ENCODE assay signal across 25 mouse cellular contexts in the genomic region with DNA sequence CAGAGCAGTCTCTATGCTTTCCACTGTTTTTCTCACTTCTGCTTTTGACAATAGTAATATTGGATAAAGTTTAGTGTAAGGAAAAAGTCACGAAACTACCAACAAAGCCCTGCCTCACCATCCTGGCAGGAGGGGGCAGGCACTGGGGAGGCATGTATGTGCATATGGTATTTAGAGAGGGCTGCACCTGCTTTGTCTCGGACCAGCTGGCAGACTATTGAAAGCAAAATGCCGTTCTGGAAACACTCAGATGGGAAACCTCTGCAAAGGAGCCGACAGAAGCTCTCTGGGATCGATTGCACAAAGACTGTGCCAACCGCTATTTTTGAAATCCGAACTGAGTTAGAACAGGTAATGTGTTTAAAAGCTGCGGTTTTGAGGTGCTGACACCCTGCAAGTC. TPM values are rescaled to one million over a fixed set of nuclear protein-coding genes. Genes with fewer than 3 reads are reported as not detected.
DNase-seq lines count a peak whose midpoint lies in the region; ATAC-seq lines count a peak whose summit lies in the region.
"Had no signal": no experiment of that assay in that cellular context is flagged by ENCODE, and none has a peak within 500 bp of the region (broad histone marks: within the 10 kb centered on the region; RNA-seq: fewer than 3 reads in every experiment).

No protein-coding gene starts in this region.

- no peak overlapping the region for H3K4me2 ChIP-seq in forebrain, embryonic 13.5 days
- H3K4me2 ChIP-seq in forebrain, embryonic 11.5 days (ENCODE audit: low read depth, low read length, severe bottlenecking): no peak overlapping the region
- no peak overlapping the region for H3K4me2 ChIP-seq in intestine, embryonic 15.5 days (replicated peaks)
- H3K4me2 ChIP-seq in hindbrain, embryonic 11.5 days (replicated peaks; ENCODE audit: low read depth, low read length): no peak overlapping the region
- H3K4me2 ChIP-seq: neural tube, embryonic 13.5 days had no signal

- no peaks in the 10 kb centered on the region for H3K36me3 ChIP-seq in forebrain, embryonic 13.5 days (ENCODE audit: poor library complexity, severe bottlenecking)
- H3K36me3 ChIP-seq in forebrain, embryonic 11.5 days (ENCODE audit: control insufficient read depth, insufficient read depth, low read length): no peaks in the 10 kb centered on the region
- H3K36me3 ChIP-seq in intestine, embryonic 15.5 days: no peaks in the 10 kb centered on the region
- H3K36me3 ChIP-seq in hindbrain, embryonic 11.5 days (ENCODE audit: control insufficient read depth, insufficient read depth, low read length): no peaks in the 10 kb centered on the region
- H3K36me3 ChIP-seq: G1E; hindbrain, embryonic 10.5 days; neural tube, embryonic 13.5 days had no signal

- ATAC-seq in forebrain, embryonic 13.5 days: peak; percentile 79
- no peak for ATAC-seq in forebrain, embryonic 11.5 days (replicated peaks; ENCODE audit: low FRiP score)
- ATAC-seq in intestine, embryonic 15.5 days: no peak
- ATAC-seq in hindbrain, embryonic 11.5 days (ENCODE audit: low FRiP score): no peak
- ATAC-seq: activated CD4-positive, CD25-positive, alpha-beta regulatory T cell, adult 4 months; CD4-positive, CD25-positive, alpha-beta regulatory T cell, adult 4 months; liver, postnatal 0 days had no signal

- 56% methylated on average over 8 of the region's 8 CpGs for WGBS in forebrain, embryonic 13.5 days
- 90% methylated on average over 8 of the region's 8 CpGs for WGBS in forebrain, embryonic 11.5 days
- 77% methylated on average over 8 of the region's 8 CpGs for WGBS in intestine, embryonic 15.5 days
- WGBS in hindbrain, embryonic 11.5 days: 81% methylated on average over 8 of the region's 8 CpGs

- no peak overlapping the region; the same call in 1 of the 2 replicates for H3K27ac ChIP-seq in forebrain, embryonic 13.5 days
- no peak overlapping the region for H3K27ac ChIP-seq in forebrain, embryonic 11.5 days (ENCODE audit: low read depth, low read length)
- no peak overlapping the region for H3K27ac ChIP-seq in intestine, embryonic 15.5 days
- H3K27ac ChIP-seq in hindbrain, embryonic 11.5 days (ENCODE audit: low read depth, low read length): no peak overlapping the region
- H3K27ac ChIP-seq: hindbrain, embryonic 10.5 days; left cerebral cortex, adult 2 months; neural tube, embryonic 13.5 days had no signal

- no peak for DNase-seq in forebrain, embryonic 11.5 days (ENCODE audit: low spot score)
- DNase-seq in right cerebral cortex, postnatal 10 days (ENCODE audit: low spot score in 2 of 2): peak; percentile 31 to 52
- DNase-seq in right cerebral cortex, postnatal 4 days: no peak
- peak; percentile 44 to 50 for DNase-seq in layer of hippocampus, postnatal 10 days (ENCODE audit: low spot score in 2 of 2)
- DNase-seq in spleen, postnatal 10 days (ENCODE audit: low spot score in 2 of 2): no peak
- DNase-seq in hindbrain, embryonic 11.5 days (ENCODE audit: low spot score): no peak
- DNase-seq: adrenal gland, postnatal 25 days; cerebellum, adult 8-10 months; gastrocnemius, postnatal 36 days; kidney, adult 2 months; kidney, postnatal 10 days; left cerebral cortex, postnatal 4 days; liver; liver, postnatal 0 days; midbrain, embryonic 14.5 days; thymus, postnatal 4 days had no signal

- H3K4me1 ChIP-seq in forebrain, embryonic 13.5 days: peaks cover 7% of the 10 kb centered on the region; the same call in 1 of the 2 replicates
- H3K4me1 ChIP-seq in forebrain, embryonic 11.5 days (replicated peaks; ENCODE audit: control insufficient read depth, insufficient read depth, low read length): peaks cover 3% of the 10 kb centered on the region; the same call in 1 of the 2 replicates
- H3K4me1 ChIP-seq in intestine, embryonic 15.5 days (replicated peaks): no peaks in the 10 kb centered on the region
- no peaks in the 10 kb centered on the region for H3K4me1 ChIP-seq in hindbrain, embryonic 11.5 days (replicated peaks; ENCODE audit: control insufficient read depth, insufficient read depth, low read length)
- H3K4me1 ChIP-seq: hindbrain, embryonic 10.5 days; megakaryocyte, embryonic 14.5 days had no signal

- no peaks in the 10 kb centered on the region for H3K27me3 ChIP-seq in forebrain, embryonic 13.5 days
- no peaks in the 10 kb centered on the region for H3K27me3 ChIP-seq in forebrain, embryonic 11.5 days (ENCODE audit: control insufficient read depth, insufficient read depth, low read length)
- H3K27me3 ChIP-seq in intestine, embryonic 15.5 days (replicated peaks): no peaks in the 10 kb centered on the region
- H3K27me3 ChIP-seq in hindbrain, embryonic 11.5 days (ENCODE audit: control insufficient read depth, insufficient read depth, low read length): no peaks in the 10 kb centered on the region
- H3K27me3 ChIP-seq: megakaryocyte, embryonic 14.5 days had no signal

- no peak overlapping the region for H3K4me3 ChIP-seq in forebrain, embryonic 13.5 days
- H3K4me3 ChIP-seq in forebrain, embryonic 11.5 days (ENCODE audit: low read depth, low read length): no peak overlapping the region
- no peak overlapping the region for H3K4me3 ChIP-seq in intestine, embryonic 15.5 days (replicated peaks)
- H3K4me3 ChIP-seq in hindbrain, embryonic 11.5 days (ENCODE audit: low read depth, low read length): no peak overlapping the region
- H3K4me3 ChIP-seq: hindbrain, embryonic 10.5 days; left cerebral cortex, adult 2 months; megakaryocyte, embryonic 14.5 days; neural tube, embryonic 13.5 days had no signal

- H3K9ac ChIP-seq in forebrain, embryonic 13.5 days: no peak overlapping the region
- no peak overlapping the region for H3K9ac ChIP-seq in forebrain, embryonic 11.5 days (ENCODE audit: low read length)
- no peak overlapping the region for H3K9ac ChIP-seq in intestine, embryonic 15.5 days
- no peak overlapping the region for H3K9ac ChIP-seq in hindbrain, embryonic 11.5 days (ENCODE audit: low read depth, low read length)
- H3K9ac ChIP-seq: liver, postnatal 0 days; neural tube, embryonic 13.5 days had no signal

- no peaks in the 10 kb centered on the region for H3K9me3 ChIP-seq in forebrain, embryonic 13.5 days (replicated peaks)
- H3K9me3 ChIP-seq in forebrain, embryonic 11.5 days (ENCODE audit: control insufficient read depth, low read length): no peaks in the 10 kb centered on the region
- no peaks in the 10 kb centered on the region for H3K9me3 ChIP-seq in intestine, embryonic 15.5 days
- no peaks in the 10 kb centered on the region for H3K9me3 ChIP-seq in hindbrain, embryonic 11.5 days (ENCODE audit: control insufficient read depth, low read length)
- H3K9me3 ChIP-seq: neural tube, embryonic 13.5 days had no signal

RNA-seq across cellular contexts. Expression of a gene that starts 22.1 kb away (rescaled TPM):
- polyA plus RNA-seq in forebrain, embryonic 13.5 days (2015; fragmentation: Nextera tagmentation; extraction: Ambion mirVana): 21.1 and 22.3 TPM in 2 replicates
- polyA plus RNA-seq in forebrain, embryonic 11.5 days (2014; fragmentation: Nextera tagmentation; extraction: Ambion mirVana): 11.4 and 13.7 TPM in 2 replicates
- 10 to 100 TPM; 74.9 to 78.2 TPM for total RNA-seq in layer of hippocampus, postnatal 10 days (2021)
- polyA plus RNA-seq in intestine, embryonic 15.5 days (2015; fragmentation: Nextera tagmentation; extraction: Ambion mirVana): 0.85 and 1.0 TPM in 2 replicates
- 14.5 and 15.4 TPM in 2 replicates for polyA plus RNA-seq in hindbrain, embryonic 11.5 days (2014; fragmentation: Nextera tagmentation; extraction: Ambion mirVana)
- total RNA-seq: gastrocnemius, postnatal 36 days had no signal
- polyA plus RNA-seq: activated CD4-positive, CD25-positive, alpha-beta regulatory T cell, adult 4 months; CD4-positive, CD25-positive, alpha-beta regulatory T cell, adult 4 months; G1E; liver, postnatal 0 days had no signal

Comparison
In these comparisons a context has a peak if more than half of its experiments do, and no peak if none do; other contexts are left out.
1. DNase-seq: peak in right cerebral cortex, postnatal 10 days (2 of 2) and layer of hippocampus, postnatal 10 days (2 of 2); none in forebrain, embryonic 11.5 days (single experiment), right cerebral cortex, postnatal 4 days (single experiment), spleen, postnatal 10 days (0 of 2) and hindbrain, embryonic 11.5 days (single experiment).